Mouse (Mus musculus) ovary, adult 18-20 months (tissue): ENCODE results near the gene Olfr1321.

Experiments used
- DNase-seq: peaks from one replicate; pipeline ENCODE4 v3.0.0; 2022; ENCODE audit warnings: low spot score, mixed read lengths

Gene Olfr1321

DNA sequence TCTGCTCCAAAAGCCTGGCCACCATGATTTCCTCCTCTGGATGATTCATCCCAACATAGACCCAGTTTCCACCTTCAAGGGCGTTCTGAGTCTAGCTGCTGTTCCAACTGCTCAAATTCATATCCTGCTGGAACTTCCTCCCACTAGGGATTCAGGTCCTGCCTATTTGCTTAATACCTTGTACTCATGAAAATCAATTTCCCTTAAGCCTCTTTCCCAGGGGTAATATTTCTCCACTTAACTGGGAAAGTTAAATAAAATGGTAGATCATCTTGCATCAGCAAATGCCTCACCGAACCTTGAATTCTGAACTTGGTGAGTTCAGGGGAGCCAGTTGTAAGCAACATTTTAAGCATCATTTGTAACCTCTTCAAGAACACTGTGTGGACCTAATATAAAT, at the start of gene Olfr1321:
Gene Olfr1321 (minus strand): TSS at position 101 of the 400 bp plus-strand sequence.
- no peak for DNase-seq

DNA sequence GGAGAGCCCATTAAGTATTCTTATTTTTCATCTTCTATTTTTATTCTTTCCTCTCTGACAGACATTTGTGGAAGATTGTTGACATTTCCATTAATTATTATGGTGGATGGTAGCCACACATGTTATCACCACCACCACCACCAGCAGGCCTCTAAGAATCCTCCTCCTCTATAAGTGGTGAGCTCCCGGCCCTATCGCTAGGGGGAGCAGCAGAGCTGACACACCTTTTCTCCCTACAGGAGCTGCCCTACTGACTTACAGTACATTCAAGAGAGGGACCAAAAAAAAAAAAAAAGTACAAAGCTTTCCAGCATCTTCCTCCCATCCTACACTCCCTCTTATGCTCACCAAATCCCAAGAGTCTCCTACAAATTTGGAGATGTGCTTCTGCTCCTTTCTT, 36.0 kb upstream of the Olfr1321 start:
- DNase-seq = no peak

DNA sequence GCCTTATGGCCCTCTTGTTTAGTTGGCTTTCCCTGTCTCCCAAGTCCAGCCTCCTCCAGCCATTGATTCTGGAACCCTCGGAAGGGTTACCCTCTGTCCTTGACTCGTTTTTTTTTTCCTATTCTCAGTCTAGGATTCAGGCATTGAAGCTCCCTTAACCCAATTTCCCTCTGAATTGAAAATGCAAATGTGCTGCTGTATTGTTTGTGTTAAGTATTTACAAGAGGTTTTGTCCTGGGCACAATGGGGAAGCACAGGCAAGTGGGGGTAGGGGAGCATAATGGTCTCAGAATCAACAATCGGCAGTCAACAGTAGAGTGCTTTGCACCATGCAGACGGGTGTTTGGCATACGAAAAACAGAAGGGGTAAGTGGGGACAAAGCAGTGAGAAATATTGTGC, 10.3 kb upstream of the Olfr1321 start:
- DNase-seq = no peak
